Mouse (Mus musculus) effector memory CD4-positive, alpha-beta T cell, adult 7 months (primary cell): ENCODE data around the gene Shoc2. TPM values are rescaled to one million over a fixed set of nuclear protein-coding genes. Genes with fewer than 3 reads are reported as not detected.

Experiments used
- polyA plus RNA-seq: library from polyadenylated mRNA; unstranded; fragments of 100-300 nt; shearing (Covaris generic); gene quantifications from one replicate; pipeline ENCODE4 v1.2.1, GENCODE M21; 2017

Gene Shoc2
- 61.0 TPM for polyA plus RNA-seq

DNA sequence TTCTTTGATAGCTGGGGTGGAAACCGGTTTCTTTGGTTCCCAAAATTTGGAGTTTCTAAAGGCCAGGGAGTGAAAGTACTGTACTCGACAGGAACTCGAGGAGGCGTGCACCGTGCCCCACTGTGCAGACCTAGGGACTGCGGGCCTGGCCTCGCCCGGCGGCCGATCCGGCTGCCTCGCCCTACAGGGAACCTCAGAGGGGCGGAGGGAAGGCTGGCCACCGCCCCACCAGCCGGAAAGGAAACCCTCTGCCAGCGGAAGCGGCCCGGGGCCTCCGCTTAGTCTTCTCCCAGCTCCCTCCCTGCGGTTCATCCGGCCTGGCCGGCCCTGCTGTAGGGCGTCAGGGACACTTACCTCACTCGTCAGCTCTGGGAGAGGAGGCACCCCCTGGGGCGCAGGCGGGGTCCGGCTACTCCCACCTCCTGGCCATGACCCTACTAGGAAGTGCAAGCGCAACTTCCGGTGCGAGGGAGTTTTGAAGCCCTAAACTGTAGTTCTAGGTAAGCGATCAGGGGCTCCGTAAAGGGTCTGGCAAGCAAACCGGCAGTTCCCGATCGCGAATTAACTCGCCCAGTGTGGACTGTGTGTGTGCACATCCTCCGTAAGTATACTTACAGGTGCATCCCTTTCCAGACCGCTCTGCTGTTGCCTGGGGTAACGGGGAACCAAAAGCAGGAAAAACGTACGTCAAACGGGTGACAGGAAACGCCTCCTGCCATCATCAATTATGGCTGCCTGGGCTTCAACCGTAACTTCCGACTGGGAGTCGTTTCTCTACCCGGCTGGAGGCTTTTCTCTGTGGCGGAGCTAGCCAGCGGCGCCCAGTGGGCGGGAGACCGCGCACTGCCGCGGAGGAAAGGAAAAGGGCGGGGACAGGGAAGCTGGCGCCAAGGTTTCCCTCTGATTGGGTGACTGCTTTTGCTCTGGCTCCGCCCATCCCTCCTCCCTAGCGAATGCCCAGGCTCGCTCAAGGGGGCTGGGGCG, at the start of gene Shoc2, which contains the start of gene Bbip1:
Gene Shoc2 (plus strand): TSS at position 505 of the 984 bp plus-strand sequence.
Gene Bbip1 (minus strand): TSS at position 826 of the 984 bp plus-strand sequence.

DNA sequence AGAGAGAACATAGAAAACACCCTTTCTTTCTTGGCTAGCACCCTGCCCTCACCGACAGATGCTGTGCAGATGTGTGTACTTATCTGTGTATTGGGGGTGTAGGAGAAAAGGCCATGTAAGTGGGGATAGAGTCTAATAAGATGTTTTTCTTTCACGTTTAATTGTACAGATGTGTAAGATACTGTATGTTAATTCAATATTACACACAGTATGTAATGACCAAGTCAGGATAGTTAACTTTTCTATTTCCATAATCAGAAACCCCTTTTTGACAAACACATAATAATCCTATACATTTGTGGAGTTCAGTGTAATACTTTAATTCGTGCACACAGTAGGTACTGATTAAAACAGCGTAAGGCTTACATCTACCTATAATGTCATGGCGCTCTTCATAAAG, 99.7 kb downstream of the Shoc2 start, which contains the start of gene Adra2a:
Gene Adra2a (plus strand): TSS at position 301 of the 400 bp plus-strand sequence.

Other genes with a start within 250 kb of the Shoc2 start
- gene Pdcd4, start 52.1 kb upstream of the Shoc2 start, polyA plus RNA-seq, result 67.2 TPM
- gene Bbip1, start 321 bp downstream of the Shoc2 start, polyA plus RNA-seq, result 51.6 TPM
- gene Adra2a, start 99.8 kb downstream of the Shoc2 start, polyA plus RNA-seq, result not detected